Mouse (Mus musculus): ENCODE data around the gene Inhbc.

GRCm38 (mm10) chr10:127352187-127352586, 18.0 kb downstream of the Inhbc start:
- no peak for TF ChIP-seq POLR2A (IDR thresholded peaks at IDR 0.05; ENCODE audit: borderline replicate concordance, extremely low read depth, insufficient read depth, insufficient read length, poor library complexity, severe bottlenecking)
- TF ChIP-seq CTCF (IDR thresholded peaks at IDR 0.05; ENCODE audit: borderline replicate concordance, extremely low read depth, insufficient read depth, insufficient read length): no peak
